Mouse (Mus musculus): ENCODE data around the gene Cdkn1a.
"Not testable (repeated sequence)": the region's sequence is repeated elsewhere in the genome, so short reads cannot be mapped to it uniquely, and the experiment has no call there.

The Cdkn1a gene

DNA sequence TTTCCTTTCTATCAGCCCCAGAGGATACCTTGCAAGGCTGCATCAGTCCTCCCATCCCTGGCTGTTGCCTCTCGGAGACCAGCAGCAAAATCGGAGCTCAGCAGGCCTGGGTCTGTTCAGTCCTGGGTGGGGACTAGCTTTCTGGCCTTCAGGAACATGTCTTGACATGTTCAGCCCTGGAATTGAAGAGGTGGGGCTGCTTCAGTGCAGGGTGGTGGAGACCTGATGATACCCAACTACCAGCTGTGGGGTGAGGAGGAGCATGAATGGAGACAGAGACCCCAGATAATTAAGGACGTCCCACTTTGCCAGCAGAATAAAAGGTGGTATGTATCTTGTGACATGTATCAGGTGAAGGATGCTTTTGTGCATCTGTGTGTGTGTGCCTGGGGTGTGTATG is at the start of gene Cdkn1a:
TSS of gene Cdkn1a (plus strand) at position 201 of the 400 bp plus-strand sequence.
- DNase-seq: no peak

DNA sequence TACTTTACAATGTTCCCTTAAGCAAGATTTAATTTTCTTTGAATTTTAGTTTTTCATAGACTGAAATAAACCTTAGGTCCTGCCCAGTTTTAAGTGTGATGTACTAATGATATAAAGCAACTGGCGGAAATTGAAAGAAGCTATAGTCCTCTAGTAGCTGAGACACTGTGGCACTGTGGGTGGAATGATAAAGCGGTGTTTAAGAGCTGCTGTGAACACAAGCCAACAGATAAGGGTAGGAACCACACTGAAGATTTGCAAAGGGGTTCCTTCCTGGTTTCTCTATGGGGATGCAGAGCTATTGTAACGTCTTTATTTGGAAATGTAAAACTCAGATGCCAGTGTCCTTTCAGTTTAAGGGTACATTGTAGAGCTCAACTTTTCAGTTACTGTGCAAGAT is 49.1 kb upstream of the Cdkn1a start:
- DNase-seq: not testable (repeated sequence)

DNA sequence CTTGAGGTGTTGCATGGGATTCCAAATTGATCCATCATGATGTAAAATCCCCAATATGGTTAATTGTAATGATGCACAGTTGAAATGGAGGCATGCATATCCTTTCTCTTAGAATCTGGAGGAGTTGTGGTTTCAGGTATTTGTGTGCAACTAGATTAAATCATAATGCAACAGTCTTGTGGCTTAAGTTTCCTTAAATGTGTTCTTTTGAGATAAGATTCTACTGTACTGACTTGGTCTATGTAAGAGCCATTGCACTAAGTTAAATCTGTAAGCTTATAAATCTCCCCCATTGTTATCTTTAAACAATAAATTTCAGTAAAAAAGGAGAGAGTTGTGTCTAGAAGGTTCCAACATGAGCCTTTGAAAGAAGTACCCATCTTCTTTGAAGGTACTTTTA is 48.2 kb upstream of the Cdkn1a start:
- no peak for DNase-seq

DNA sequence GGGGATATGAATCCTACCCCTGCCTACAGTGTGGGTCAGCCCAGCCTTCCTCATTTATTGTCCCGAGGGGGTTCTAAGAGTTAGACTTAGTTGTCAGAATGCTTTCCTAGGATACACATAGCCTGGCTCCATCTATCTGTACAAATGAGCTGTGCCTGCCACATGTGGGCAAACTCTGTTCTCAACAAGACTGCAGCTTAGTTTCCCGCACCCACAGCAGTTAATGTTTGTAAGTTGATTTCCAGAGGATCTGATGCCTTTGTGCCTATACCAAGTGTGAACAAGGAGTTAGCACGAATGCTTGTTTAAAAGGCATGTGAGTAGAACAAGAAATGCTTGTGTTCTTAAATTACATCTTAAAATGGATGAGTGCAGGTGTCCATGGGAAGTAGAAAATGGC is 47.2 kb upstream of the Cdkn1a start:
- no peak for DNase-seq

DNA sequence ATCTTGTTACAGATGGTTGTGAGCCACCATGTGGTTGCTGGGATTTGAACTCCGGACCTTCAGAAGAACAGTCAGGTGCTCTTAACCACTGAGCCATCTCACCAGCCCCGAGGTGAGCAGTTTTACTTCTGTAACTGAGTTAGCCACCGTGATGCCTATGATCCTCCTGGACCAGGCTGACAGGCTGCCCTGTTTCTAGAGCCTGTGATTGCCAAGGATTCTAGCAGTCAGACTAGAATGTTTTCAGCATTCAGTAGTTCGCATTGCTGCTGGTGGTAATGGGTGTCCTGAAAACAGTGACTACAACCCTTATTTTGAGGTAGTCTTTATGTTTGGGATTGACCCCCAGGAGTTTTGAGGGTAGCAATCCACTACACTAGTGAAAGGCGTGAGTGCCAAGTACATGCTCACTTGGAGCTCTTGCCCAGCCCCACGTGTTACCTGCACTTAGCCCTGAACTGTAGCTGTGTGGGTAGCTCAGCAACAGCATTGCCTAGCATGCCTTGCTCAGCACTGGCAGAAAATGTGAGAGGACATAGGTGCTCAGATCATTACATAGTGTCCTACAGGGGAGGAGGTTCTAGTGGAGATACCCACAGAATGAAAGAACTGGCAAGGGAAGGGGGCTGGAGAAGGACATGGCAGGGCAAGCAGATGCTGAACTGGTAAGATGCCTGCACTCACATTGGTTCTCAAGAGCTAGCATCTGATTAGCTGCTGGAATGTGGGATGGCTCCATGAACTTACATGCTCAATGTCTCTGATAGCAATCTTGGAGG is 46.4 kb upstream of the Cdkn1a start:
- DNase-seq: no peak

DNA sequence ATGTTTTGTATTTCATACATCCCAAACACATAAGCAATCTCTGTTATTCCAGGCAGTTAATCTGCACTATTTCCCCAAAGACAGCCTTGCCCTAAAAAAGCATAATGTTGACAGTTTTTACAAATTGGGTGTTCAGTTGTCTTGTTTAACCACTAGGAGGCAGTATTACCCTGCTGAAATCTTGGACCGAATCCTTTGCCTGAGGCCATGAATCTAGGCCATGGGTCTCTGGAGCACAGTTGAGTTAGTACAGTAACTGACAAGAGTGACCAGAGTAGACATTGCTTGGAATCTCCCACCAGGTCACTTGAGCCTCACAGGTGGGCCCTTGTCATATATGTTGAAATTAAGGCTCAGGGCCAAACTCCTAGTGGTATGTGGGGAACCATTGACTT is 45.9 kb upstream of the Cdkn1a start:
- no peak for DNase-seq

DNA sequence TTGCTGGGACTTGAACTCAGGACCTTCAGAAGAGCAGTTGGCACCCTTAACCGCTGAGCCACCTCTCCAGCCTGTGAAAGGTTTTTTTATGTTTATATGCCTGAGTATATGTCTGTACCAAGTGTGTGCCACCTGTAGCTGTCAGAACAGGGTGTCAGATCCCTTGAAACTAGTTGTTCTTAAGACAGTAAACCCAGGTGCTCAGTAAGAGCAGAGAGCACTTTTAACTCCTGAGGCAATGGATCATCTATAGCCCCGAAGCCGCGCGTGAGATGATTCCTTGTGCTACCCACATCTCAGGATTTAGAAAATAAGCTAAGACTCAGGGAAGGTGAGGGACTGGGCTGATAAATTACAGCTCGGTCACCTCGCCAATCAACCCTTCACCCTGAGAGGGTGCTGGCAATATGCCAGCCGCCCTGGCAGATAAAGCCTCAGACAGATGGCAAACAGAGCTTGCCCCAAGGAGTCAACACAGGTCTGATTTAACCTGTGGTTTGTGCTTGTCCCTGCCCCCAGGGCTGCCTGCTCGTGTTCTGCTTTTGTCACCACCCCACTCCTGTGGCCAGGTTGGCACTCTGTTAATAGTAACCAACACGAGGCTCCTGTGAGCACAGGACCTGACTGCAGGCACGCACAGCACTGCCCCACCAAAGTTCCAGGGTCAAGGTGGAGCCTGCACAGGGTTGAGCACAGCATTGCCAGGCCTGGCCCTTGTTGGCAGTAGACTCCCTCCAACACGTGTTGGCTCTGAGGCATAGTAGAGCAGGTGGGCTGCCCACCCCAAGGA is 44.8 kb upstream of the Cdkn1a start:
- peak; percentile 80 to 81 for DNase-seq

DNA sequence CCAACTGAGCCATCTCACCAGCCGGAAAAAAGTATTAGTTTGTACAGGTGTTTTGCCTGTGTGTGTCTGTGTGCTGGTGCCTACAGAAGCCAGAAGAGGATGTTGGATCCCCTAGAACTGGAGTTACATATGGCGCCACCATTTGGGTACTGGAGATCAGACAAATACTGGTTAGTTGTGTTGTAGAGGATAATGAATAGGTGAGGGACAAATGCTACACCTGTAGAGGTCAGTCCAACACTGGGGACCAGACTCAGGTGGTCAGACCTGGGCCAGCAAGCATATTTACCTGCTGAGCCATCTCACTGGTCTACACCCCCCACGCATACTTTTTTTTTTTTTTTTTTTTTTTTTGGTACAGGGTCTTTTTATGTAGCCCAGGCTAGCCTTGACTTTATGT is 43.9 kb upstream of the Cdkn1a start:
- no peak for DNase-seq

DNA sequence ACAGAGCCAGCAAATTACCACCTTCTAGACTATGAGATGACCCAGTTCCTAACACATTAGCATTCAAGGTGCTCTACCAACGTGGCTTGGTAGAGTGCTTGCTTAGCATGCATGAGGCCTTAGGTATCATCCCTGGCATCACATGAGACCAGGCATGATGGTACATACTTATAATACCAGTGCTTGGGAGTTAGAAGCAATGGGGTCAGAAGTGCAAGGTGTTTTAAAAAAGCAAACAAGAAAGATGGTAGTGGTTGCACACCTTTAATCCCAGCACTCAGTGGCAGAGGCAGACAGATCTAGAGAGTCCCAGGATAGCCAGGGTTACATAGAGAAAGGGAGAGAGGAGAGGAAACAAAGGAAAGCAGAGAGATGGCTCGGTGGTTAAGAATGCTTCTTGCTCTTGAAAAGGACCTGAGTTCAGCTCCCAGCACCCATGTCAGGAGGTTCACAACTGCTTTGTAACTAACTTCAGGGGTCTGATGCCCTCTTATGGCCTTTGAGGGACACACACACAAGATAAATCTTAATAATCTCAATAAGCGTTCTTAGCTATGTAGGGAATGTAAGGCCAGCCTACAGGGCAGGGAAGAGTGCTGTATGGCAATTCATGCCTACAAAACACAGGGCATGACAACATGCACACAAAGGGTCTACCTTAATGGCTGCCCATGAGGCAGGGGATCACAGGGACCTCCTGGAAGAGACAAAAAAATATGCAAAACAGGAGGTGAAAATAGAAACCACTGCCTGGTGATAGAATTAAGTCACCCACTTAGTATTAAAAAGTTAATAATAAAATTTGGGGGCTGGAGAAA is 42.9 kb upstream of the Cdkn1a start:
- DNase-seq: no peak

DNA sequence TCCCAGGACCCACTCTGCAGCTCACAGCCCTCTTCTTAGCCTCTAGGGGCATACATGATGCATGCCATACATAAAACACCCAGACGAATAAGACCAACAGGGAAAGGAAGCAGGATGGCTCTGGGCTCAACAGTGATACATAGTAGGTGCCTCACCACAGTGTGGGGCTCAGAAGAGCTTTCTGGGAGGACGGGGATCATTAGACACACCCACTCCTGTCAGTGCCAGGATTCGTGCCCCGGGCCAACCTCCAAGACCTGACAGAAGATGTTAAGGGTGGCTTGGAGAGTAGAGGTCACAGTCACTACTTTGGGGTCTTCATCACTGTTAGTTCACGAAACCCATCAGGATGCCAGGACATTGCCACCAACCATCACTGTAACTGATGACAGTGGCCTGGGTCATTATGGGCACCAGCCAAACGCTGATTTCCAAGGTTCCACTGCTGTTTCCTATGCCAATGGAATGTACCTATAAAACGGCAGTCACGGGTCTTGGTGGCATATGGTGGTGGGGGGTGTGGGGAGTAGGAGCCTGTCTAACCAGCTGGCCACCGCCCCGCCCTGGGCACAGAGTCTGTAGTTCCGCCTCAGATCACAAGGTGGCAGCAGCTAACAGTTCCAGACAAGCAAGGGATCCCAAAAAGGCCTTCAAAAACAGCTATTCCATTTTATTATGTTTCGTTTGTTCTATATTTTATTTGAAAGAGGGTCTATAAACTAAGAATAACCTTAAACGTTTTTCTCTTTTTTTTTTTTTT is 41.8 kb upstream of the Cdkn1a start:
- peak; percentile 89 to 92 for DNase-seq

DNA sequence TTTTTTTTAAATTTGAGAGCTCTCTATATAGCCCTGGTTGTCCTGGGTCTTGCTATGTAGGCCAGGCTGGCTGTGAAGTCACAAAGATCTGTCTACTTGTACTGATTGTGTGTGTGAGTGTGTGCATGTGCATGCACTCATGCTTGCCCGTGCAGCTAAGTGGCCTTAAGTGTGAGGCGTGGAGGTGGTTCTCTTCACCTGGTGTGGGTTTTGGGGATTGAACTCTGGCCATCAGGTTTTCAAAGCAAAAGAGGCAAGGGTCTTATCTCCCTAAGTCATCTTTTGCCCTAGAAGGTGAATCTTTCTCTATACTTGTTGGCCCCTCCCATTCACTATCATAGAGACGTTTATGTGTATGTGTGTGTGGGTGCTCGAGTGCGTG is 41.3 kb upstream of the Cdkn1a start:
- no peak for DNase-seq

DNA sequence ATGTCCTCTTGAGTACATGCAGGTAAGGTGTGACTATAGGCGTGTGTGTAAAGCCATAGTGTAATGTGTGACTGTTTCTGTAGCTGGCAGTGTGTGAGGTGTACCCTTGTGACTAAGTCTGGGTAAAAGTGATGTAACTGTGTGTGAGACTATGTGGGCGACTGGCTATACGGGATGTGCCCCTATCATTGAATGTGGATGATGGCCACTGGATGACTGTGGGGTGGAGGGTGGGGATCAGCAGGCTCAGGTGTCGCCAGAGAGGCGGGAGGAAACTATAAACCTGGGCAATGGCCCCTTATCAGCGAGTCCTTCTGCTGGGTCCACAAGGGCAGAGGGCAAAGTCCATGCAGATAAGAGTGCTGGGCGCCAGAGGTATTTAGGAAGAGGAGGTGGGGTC is 40.9 kb upstream of the Cdkn1a start:
- no peak for DNase-seq

DNA sequence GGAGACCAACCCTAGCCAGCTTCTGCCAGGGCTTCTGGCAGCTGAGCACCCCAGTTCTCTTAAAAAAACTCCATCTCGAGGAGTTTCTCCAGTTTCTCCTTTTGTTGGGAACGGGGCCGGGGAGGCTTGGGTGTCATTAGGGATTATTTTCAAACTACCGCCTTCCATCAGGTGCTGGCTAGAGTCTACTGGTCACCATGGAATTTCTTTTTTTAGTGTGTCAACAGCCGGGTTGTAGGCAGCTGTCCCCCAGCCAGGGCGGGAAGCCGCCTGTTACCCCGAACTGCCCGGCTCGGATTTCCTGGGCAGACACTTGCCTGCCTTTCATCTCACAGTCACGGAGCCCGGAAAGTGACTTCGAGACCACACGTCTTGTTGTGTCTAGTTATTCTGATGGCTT is 40.0 kb upstream of the Cdkn1a start:
- DNase-seq: no peak

DNA sequence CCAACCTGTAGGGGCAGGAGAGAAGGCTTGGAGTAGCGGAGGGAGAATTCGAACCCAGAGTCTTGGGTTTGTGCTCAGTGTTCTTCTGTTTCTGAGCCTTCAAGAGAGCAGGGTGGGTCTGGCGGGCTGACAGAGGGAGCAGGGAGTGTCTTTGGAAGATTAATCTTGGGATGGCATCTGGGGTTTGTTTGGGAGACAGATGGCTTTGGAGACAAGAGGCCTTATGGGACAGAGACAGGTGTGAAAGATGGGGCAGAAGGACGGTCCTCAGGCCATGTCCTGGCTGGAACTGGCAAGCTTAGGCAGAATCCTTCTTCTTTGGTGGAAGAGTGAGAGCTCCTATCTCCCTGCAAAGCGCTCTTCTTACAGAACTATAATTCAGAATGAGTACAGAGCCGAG is 37.7 kb upstream of the Cdkn1a start:
- DNase-seq: no peak

DNA sequence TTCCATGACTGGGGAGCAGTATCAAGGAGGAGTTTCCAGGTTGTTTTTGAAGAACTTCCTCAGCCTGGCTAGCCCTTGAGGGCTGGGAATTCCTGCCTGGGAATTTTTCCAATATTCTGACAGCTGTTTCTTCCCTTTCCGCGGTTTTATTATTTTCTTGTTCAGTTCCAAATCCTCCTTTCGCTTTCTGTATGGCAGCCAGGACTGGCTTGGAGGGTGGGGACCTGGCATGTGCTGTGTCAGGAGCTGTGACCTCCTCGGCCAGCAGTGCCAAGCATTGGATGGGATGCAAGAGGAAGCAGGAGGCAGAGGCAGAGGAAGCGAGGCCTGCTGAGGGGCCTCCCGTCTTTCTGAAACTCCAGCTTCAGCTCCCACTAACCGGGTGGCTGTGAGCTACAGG is 36.9 kb upstream of the Cdkn1a start:
- no peak for DNase-seq

DNA sequence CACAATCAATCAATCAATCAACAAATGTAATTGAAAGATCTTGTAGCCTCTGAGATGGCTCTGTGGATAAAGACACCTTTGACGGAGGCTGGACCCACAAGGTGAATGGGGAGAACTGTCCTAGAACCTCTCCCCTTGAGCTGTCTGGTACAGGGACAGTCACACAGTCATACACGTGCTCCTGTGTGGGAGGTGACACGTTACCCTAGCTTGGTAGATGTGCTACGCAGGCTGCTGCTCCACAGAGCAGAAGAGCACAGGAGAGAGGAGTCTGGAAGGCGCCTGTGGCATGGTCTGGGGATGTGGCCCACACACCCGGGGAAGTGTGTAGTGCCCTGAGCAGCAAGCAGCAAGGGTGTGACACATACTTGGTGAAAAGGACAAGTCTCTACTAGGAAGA is 36.3 kb upstream of the Cdkn1a start:
- DNase-seq: no peak

DNA sequence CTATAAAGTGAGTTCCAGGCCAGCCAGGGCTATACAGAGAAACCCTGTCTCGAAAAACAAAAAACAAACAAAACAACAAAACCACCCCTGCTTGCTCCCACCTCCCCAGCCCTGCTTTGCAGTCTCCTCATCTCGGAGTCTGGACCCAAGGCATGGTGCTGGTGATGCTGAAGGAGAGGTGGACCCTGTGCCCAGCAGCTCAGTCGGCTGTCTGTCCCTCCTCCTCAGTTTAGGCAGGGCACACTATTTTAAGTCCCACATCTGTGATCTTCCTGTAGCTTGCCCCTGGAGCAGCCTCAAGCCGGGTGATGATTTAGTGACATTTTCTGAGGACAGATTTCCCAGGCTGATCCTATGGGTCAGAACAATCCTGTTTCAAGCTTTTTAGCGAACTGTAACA is 35.2 kb upstream of the Cdkn1a start:
- DNase-seq: no peak

DNA sequence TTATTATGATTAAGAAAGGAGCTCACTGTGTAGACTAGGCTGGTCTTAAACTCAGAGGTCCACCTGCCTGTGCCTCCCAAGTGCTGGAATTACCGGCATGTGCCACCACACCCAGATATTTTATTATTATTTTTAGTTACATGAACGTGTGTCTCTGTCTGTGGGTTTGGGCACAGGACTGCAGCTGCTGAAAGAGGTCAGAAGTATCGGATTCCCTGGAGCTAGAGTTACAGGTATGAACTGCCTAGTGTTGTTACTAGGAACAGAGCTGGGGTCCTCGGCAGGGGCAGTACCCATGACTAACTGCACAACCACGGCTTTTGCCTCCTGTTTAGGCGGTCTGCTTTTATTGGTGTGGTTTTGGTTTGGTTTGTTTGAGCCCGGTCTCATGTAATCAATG is 34.6 kb upstream of the Cdkn1a start:
- no peak for DNase-seq

DNA sequence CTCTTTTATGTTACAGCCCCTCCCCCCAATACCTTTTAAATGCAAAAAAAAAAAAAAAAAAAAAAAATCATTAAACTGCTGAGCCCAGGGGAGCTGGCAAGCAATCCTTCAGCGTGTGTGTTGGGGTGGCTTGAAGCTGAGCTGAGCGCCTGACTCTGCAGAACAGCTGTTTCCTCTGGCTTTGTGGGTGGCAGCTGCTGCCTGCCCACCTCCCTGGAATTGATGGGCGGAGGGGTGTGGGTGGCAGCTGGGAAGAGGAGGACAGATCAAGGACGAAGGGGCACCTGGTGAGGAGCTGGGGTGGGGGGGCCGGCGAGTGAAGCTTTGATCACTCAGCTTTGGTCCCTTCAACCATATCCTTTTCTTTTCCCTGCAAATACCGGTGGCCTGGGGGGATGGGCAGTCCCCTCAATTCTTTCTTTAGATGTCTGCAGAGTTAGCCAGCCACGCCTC is 34.1 kb upstream of the Cdkn1a start:
- no peak for DNase-seq

DNA sequence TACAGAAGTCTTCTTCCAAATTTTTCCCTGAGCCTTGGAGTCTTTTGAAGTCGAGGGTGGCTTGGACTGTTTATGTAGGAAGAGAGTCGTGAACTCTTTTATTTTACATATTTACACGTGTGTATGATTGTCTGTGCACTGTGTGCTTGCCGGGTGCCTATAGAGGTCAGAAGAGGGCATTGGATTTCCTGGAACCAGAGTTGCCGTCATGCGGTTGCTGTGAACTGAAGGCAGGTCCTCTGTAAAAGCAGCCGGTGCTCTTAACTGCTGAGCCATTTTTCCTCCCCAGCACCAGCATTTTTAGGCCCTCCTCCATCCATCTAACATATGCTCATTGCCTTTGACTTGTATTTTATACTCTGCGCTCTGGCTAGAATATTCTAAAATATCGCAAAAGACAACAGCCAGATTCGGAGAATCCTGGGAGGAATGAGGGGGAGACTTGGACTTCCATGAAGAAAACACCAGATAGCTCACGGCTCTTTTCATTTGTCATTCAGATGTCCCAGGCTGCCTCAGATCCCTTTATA is 33.4 kb upstream of the Cdkn1a start:
- DNase-seq: no peak

DNA sequence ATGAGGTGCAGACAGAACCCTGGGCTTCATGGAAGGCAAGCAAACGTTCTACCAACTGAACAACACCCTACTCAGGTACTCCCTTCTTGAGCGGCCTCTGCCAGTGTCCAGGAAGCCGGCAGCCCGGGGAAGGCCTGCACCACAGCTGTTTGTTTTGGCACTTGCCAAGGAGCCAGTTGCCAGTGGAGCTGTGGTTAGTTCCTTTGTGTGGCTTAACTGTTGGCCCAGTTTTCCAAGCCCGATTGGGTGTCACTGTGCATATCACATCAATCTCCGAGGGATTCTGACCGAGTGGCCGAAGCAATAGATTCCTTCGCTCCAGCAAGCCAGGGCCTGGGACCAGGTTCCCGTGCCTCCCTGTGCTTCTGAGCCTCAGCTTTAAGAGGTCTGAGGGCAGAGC is 32.8 kb upstream of the Cdkn1a start:
- no peak for DNase-seq

DNA sequence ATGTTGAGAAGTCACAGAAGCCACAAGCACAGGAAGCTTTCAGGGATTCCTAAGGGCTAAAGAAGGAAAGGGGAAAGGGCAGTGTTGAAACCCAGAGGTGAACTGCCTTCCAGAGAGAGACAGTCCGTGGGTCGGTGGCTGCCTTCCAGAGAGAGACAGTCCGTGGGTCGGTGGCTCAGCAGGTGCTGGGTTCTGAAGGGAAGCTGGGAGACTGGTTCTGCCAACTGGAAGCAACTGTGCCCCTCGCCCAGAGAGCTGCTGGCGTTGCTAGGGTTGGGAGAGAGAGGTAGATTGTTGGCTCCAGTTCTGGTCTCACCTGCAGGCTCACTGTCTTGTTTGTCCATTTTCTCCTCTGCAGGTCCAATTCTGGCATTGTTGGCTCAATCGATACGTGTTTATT is 32.3 kb upstream of the Cdkn1a start:
- no peak for DNase-seq

DNA sequence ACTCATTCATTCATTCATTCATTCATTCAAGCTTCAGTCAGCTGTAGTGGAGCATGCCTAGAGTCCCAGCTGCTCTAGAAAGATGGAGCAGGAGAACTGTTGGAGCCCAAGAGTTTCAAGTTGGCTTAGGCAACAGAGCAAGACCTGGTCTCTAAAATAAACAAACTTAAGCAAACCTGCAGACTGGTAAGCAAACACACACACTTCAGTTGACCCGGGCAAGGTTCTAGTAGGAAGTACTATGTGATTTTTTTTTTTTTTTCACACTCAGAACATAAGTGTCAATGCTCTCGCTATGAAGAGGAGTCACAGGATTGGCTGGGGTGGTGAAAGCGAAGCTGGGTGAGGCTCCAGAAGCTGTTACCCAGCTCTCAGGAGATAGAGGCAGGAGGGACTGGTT is 31.2 kb upstream of the Cdkn1a start:
- no peak for DNase-seq

Data from cerebellum, adult 18-20 months (tissue).